Mouse (Mus musculus): Measurements from ENCODE around the gene Slc4a2.

Gene Slc4a2

GRCm38 (mm10) chr5:24423129-24424003 is at the start of gene Slc4a2, which contains the start of gene Cdk5:
Slc4a2 (plus strand) TSS chr5:24423837.
Cdk5 (minus strand) TSS chr5:24423530.
- DNase-seq (ENCODE audit: low read depth, low spot score): peak; percentile 100

- DNase-seq (ENCODE audit: low read depth, low spot score): no peak
Measured at GRCm38 (mm10) chr5:24374216-24374615, 49.4 kb upstream of the Slc4a2 start.

- no peak for DNase-seq (ENCODE audit: low read depth, low spot score)
Measured at GRCm38 (mm10) chr5:24374666-24375328, 48.8 kb upstream of the Slc4a2 start.

- no peak for DNase-seq (ENCODE audit: low read depth, low spot score)
Measured at GRCm38 (mm10) chr5:24378700-24379099, 44.9 kb upstream of the Slc4a2 start.

GRCm38 (mm10) chr5:24379501-24379900 is 44.1 kb upstream of the Slc4a2 start:
- DNase-seq (ENCODE audit: low read depth, low spot score): no peak

- no peak for DNase-seq (ENCODE audit: low read depth, low spot score)
Measured at GRCm38 (mm10) chr5:24380499-24380898, 43.1 kb upstream of the Slc4a2 start.

- no peak for DNase-seq (ENCODE audit: low read depth, low spot score)
Measured at GRCm38 (mm10) chr5:24381486-24381885, 42.2 kb upstream of the Slc4a2 start.

GRCm38 (mm10) chr5:24381988-24382387 is 41.6 kb upstream of the Slc4a2 start:
- DNase-seq (ENCODE audit: low read depth, low spot score): no peak

GRCm38 (mm10) chr5:24383026-24383859 is 40.4 kb upstream of the Slc4a2 start:
- peak; percentile 96 for DNase-seq (ENCODE audit: low read depth, low spot score)

- no peak for DNase-seq (ENCODE audit: low read depth, low spot score)
Measured at GRCm38 (mm10) chr5:24384407-24384806, 39.2 kb upstream of the Slc4a2 start.

GRCm38 (mm10) chr5:24385374-24385773 is 38.3 kb upstream of the Slc4a2 start:
- no peak for DNase-seq (ENCODE audit: low read depth, low spot score)

- DNase-seq (ENCODE audit: low read depth, low spot score): no peak
Measured at GRCm38 (mm10) chr5:24385887-24386550, 37.6 kb upstream of the Slc4a2 start.

- DNase-seq (ENCODE audit: low read depth, low spot score): peak; percentile 59
Measured at GRCm38 (mm10) chr5:24387264-24388241, 36.1 kb upstream of the Slc4a2 start.

- DNase-seq (ENCODE audit: low read depth, low spot score): no peak
Measured at GRCm38 (mm10) chr5:24388246-24388915, 35.3 kb upstream of the Slc4a2 start.

GRCm38 (mm10) chr5:24389011-24389657 is 34.5 kb upstream of the Slc4a2 start:
- DNase-seq (ENCODE audit: low read depth, low spot score): peak; percentile 62

GRCm38 (mm10) chr5:24389658-24390020 is 34.0 kb upstream of the Slc4a2 start:
- DNase-seq (ENCODE audit: low read depth, low spot score): no peak

- DNase-seq (ENCODE audit: low read depth, low spot score): no peak
Measured at GRCm38 (mm10) chr5:24391864-24392263, 31.8 kb upstream of the Slc4a2 start, which contains the start of gene Atg9b. Atg9b (minus strand) TSS chr5:24392143.

GRCm38 (mm10) chr5:24392724-24393123 is 30.9 kb upstream of the Slc4a2 start:
- no peak for DNase-seq (ENCODE audit: low read depth, low spot score)

GRCm38 (mm10) chr5:24393392-24393997 is 30.1 kb upstream of the Slc4a2 start, which contains the start of gene Abcb8:
Abcb8 (plus strand) TSS chr5:24393663.
- DNase-seq (ENCODE audit: low read depth, low spot score): peak; percentile 84
